Mouse (Mus musculus) ovary, adult 18-20 months (tissue): ENCODE data around the gene Ctsc.

Experiments
- DNase-seq: peaks from one replicate; pipeline ENCODE4 v3.0.0; 2022; ENCODE audit warnings: low spot score, mixed read lengths

The Ctsc gene

DNA sequence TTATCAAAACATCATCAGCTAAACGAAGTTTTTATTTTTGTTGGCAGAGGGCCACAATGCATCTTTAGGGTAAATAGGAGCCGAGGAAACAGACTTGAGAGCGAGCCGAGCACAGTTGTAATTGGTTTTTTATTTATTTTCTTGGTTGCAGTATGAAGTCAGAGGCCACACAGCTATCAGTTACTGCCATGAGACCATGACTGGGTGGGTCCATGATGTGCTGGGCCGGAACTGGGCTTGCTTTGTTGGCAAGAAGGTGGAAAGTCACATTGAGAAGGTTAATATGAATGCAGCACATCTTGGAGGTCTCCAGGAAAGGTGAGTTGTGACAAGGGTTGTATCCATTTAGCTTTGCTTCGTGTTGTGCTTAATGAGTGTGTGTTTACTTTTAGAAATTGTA, 19.0 kb downstream of the Ctsc start:
- DNase-seq, result no peak

DNA sequence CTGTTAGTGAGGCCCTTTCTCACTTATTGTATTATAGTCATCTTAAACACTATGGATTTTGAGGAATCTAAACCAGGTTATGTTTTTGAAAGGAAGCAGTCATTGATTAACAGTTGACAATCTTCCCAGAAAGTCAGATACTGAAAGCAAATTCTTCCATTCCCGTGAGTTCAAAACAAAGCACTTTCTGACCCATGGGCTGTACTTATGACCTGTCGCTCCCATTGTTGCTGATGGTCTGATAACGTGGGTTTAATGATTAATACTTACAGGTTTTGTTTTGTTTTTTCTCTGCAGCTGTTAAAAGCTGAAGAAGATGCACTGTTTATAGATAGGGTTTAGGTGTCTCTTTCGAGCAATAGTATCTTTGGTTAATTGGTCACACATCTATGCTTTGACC, 27.9 kb downstream of the Ctsc start:
- DNase-seq, result no peak

DNA sequence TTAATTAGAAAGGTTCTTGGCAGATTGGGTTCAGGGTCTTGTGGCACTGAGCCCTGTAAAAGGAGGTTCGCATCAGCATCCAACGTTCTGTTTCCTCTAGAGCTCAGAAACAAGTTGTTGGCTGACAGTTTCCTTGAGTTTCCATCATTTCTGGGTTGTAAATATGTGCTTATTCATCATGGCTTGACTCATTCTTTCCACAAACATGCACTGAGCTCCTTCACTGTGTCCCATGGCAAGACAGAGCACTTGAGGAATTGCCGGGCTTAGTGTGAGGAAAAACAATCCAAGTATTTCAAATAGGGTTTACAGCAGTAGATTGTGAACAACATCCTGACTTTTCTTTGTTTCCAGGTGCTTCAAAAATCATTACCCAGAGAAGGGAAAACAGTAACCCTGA, 28.8 kb downstream of the Ctsc start:
- no peak for DNase-seq

DNA sequence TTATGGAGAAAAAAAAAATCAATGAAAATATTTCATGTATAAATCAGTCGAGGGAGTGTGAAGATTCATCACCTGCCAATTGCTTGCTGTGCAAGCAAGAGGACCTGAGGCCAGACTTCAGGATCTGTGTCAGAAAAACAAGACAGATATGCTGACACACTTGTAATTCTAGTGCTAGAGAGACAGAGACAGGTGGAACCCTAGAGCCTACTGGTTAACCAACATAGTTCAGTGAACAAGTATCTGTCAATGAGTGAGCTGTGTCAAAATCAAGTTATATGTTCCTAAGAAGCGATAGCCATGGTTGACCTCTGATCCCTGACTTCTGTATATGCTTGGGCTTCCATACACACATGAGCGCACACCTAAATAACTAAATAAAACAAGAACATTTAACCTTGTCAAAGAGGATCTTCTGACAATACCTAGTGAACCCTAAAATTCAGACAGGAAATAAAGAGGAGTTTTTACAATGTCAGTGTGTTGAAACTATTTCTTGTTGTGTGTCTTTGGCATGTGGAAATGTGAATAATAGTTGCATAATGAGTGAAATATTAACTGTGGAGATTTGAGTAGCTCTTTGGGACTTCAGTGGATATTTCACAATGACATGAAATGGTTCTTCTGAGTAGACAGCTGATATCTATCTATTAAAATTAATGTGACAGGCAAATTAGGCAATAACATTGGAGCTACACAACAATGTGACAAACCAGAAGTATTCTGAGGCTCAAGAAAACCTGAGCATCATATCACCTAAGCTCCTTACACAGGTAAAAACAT, 32.7 kb downstream of the Ctsc start:
- no peak for DNase-seq

GRCm38 (mm10) chr7:88316408-88316807, 38.5 kb downstream of the Ctsc start:
- no peak for DNase-seq

GRCm38 (mm10) chr7:88318474-88318873, 40.6 kb downstream of the Ctsc start:
- no peak for DNase-seq

GRCm38 (mm10) chr7:88318904-88319303, 41.0 kb downstream of the Ctsc start:
- DNase-seq, result no peak

GRCm38 (mm10) chr7:88319414-88320140, 41.7 kb downstream of the Ctsc start:
- no peak for DNase-seq

- no peak for DNase-seq
Measured at GRCm38 (mm10) chr7:88320628-88321336, 42.9 kb downstream of the Ctsc start.

DNA sequence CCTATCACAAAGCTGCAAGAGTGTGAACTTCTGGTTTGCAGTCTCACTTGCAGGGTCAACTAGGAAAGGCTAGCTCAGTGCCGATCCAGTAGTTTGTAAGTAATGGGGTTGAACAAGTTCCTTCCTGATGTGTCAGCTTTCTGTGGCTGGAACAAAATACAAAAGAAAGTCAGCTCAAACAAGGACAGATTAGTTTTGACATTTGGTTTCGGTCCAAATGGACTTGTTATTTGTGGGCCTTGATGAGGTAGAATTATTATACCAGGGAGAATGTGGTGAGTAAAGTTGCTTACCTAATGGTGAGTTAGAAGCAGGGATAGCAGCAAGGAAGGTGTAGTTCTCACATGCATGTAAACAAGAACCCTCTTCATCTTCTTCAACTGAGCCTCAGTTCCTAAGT, 44.5 kb downstream of the Ctsc start:
- no peak for DNase-seq

DNA sequence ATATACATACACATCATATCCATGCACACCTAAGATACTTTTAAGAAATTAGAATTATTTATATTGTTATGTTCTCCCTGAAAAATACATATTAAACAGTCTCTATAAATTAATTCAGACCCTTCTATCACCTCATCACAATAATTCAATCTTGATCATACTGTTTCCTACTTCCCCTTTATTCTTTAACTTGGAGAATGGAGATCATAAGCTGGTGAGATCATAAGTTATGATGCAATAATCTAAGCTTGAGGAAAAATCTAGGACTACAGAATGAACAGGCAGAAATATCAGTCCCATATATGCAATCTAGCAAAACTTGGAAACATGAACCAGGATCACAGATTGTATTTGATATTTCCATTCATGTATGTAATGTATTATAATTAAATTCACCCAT, 49.6 kb downstream of the Ctsc start:
- no peak for DNase-seq

GRCm38 (mm10) chr7:88343828-88344227, 65.9 kb downstream of the Ctsc start:
- DNase-seq, result no peak

DNA sequence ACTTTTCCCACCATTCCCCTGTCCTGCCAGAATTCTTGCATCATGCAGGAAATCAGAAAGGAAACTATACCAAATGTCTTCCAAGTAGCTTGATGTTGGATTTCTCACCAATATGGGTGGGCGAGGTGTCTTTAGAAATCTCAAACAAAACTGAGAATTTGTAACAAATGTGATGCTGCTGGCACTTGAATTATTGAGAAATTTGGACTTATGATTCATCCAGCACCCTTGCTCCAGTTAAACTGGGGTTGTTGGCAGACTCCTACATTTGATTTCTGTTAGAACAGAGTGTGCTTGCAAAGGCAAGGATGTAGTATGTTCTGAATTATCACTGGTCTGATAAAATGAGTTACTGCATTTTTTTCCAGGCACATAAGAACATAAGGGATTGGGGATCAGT, 68.2 kb downstream of the Ctsc start:
- DNase-seq, result no peak

DNA sequence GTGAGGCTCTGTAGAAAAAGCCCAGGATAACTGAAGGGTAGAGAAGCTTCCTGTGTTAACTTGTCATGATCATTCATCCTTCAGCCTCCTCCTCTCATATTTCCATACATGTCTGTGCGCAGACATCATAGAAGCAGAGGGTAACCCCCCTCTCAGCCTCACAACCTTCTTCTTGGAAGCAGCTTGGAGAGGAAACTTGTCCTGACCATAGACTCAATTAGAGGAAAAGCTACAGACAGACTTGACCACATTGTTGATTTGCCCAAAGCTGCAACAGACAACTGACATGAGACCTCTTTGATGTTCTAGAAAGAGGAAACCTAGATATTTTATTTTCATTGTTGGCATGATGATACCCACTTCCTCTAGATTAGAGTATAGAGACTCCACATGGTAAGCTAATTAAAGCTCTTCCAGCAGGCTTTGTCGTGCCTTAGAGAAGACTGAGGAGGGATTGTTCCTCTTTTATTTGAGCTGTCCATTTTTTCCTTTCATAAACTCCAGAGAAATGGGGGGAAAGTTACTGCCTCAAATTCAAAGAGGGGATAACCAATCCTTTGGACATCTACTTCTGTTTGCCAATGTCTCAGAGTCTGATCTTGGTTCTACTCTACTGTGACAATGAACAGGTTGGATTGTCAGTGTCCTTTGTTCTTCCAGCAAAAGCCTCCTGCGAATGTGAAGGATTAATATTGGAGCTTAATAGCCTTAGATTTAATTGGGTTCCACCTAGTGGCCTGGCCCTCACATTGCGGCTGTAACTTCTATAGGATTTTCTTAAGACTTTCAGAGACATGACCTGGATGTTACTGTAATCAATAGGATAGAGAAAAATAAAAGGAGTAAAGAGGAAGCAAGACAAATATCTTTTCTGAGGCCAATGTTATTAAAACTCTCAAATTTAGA, 79.2 kb downstream of the Ctsc start:
- DNase-seq, result no peak

- no peak for DNase-seq
Measured at GRCm38 (mm10) chr7:88358042-88358878, 80.4 kb downstream of the Ctsc start.
